Mouse (Mus musculus) testis, adult 2 months (tissue): Measurements from ENCODE around the gene Ppp1r1b.

Experiments
- CTCF ChIP-seq: fragments of 200-500 bp; IDR thresholded peaks from 2 replicates; pipeline ENCODE4 v1.5.1; 2012; ENCODE audit warnings: low read depth, mild to moderate bottlenecking, inconsistent platforms, low read length, moderate library complexity; ENCODE audit not compliant: control insufficient read depth, insufficient read depth, insufficient replicate concordance
- POLR2A ChIP-seq: fragments of 200-500 bp; IDR thresholded peaks from 2 replicates; pipeline ENCODE4 v1.6.1; 2012; ENCODE audit warnings: low read depth, mild to moderate bottlenecking, inconsistent platforms, low read length, moderate library complexity; ENCODE audit not compliant: control insufficient read depth

DNA sequence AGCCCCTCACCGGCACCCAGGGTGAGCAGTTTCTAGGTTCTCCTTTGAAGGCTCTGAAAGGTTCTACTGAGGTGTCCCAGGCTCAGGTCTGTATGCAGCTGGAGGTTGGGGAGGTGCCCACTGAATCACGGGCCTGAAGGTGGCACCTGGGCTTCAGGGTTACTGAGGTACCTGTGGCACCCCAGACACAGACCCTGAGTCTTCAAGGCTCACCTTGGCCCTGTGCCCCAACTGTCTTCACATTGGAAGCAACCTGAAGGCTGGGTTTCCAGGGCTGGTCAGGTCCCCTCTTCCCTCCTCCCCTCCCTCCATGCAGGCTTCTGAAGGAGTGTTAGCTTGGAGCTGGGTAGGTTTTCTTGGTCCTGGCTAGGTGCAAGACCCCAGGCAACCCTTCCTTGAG is 33.4 kb downstream of the Ppp1r1b start:
- no peak for TF ChIP-seq POLR2A
- no peak for TF ChIP-seq CTCF
